Mouse (Mus musculus) neural tube, embryonic 15.5 days (tissue): ENCODE results near the gene Map3k9. TPM values are rescaled to one million over a fixed set of nuclear protein-coding genes. Genes with fewer than 3 reads are reported as not detected.

Experiments
- ATAC-seq: fragments of 200-750 bp; cut with Nextera tagmentation; 2 replicates; pipeline ENCODE4 v1.8.0; 2017; ENCODE audit warnings: mild to moderate bottlenecking, moderate TSS enrichment, moderate library complexity; ENCODE audit not compliant: low FRiP score
- H3K27ac ChIP-seq: fragments of 300-500 bp; sonication (generic); replicated peaks from 2 replicates; pipeline ENCODE4 v1.5.1; 2015; ENCODE audit warnings: mild to moderate bottlenecking, inconsistent platforms
- H3K27me3 ChIP-seq: fragments of 300-500 bp; sonication (generic); replicated peaks from 2 replicates; pipeline ENCODE4 v1.6.1; 2015; ENCODE audit warnings: inconsistent platforms
- H3K36me3 ChIP-seq: fragments of 300-500 bp; sonication (generic); 2 replicates; pipeline ENCODE4 v1.6.1; 2015; ENCODE audit warnings: inconsistent platforms
- H3K4me1 ChIP-seq: fragments of 300-500 bp; sonication (generic); 2 replicates; pipeline ENCODE4 v1.6.1; 2015; ENCODE audit warnings: inconsistent platforms
- H3K4me2 ChIP-seq: fragments of 300-500 bp; sonication (generic); 2 replicates; pipeline ENCODE4 v1.6.1; 2015; ENCODE audit warnings: inconsistent platforms, mild to moderate bottlenecking, moderate library complexity
- H3K4me3 ChIP-seq: fragments of 300-500 bp; sonication (generic); replicated peaks from 2 replicates; pipeline ENCODE4 v1.5.1; 2015; ENCODE audit warnings: mild to moderate bottlenecking, inconsistent platforms
- H3K9ac ChIP-seq: fragments of 300-500 bp; sonication (generic); replicated peaks from 2 replicates; pipeline ENCODE4 v1.6.1; 2015; ENCODE audit warnings: mild to moderate bottlenecking, inconsistent platforms
- H3K9me3 ChIP-seq: fragments of 300-500 bp; sonication (generic); replicated peaks from 2 replicates; pipeline ENCODE4 v1.6.1; 2016; ENCODE audit warnings: inconsistent platforms
- WGBS: fragments of 180-500 bp; shearing (Covaris S2); methylation state at CpG from one replicate; pipeline ENCODE4 v1.1.7; 2015; ENCODE audit warnings: mixed read lengths; 5-methylcytosine and 5-hydroxymethylcytosine counted together
- polyA plus RNA-seq: library from polyadenylated mRNA; unstranded; fragments of >200 nt; fragmentation: Nextera tagmentation; extraction: Ambion mirVana; gene quantifications from 2 replicates; pipeline ENCODE4 v1.2.1, GENCODE M21; 2015

Map3k9 gene
- polyA plus RNA-seq, 1 experiment from 2014 or later = 11.5 TPM

- no peaks in the 10 kb centered on the region for H3K27me3 ChIP-seq
- peak overlapping the region; percentile 25 for H3K4me3 ChIP-seq
- ATAC-seq = no peak
- 0 out of 2 replicates have a peak overlapping the region, but pooled peaks have one; percentile 37 for H3K27ac ChIP-seq
- H3K4me2 ChIP-seq = peak overlapping the region; percentile 60
- no peak overlapping the region for H3K9ac ChIP-seq
- H3K4me1 ChIP-seq = peaks cover 23% of the 10 kb centered on the region
- H3K36me3 ChIP-seq = no peaks in the 10 kb centered on the region
- 4% methylated on average over 7 of the region's 7 CpGs for WGBS
- no peaks in the 10 kb centered on the region for H3K9me3 ChIP-seq
These were observed 26.5 kb upstream of the Map3k9 start for GRCm38 (mm10) chr12:81807529-81807837.

GRCm38 (mm10) chr12:81806759-81807528, 26.0 kb upstream of the Map3k9 start:
- WGBS = 21% methylated on average over 17 of the region's 17 CpGs
- peak overlapping the region; percentile 60 for H3K4me2 ChIP-seq
- no peaks in the 10 kb centered on the region for H3K36me3 ChIP-seq
- H3K27me3 ChIP-seq = no peaks in the 10 kb centered on the region
- peak overlapping the region; percentile 25 for H3K4me3 ChIP-seq
- H3K27ac ChIP-seq = peak overlapping the region; percentile 37
- H3K4me1 ChIP-seq = peaks cover 23% of the 10 kb centered on the region
- H3K9me3 ChIP-seq = no peaks in the 10 kb centered on the region
- no peak for ATAC-seq
- no peak overlapping the region for H3K9ac ChIP-seq

GRCm38 (mm10) chr12:81806114-81806513, 25.1 kb upstream of the Map3k9 start:
- Histone ChIP-seq H3K9me3 (no peaks in the 10 kb centered on the region), H3K27me3 (no peaks in the 10 kb centered on the region), H3K4me3 (no peak overlapping the region), H3K4me1 (peaks cover 23% of the 10 kb centered on the region), H3K4me2 (no peak overlapping the region), H3K27ac (no peak overlapping the region), H3K36me3 (no peaks in the 10 kb centered on the region), H3K9ac (no peak overlapping the region)
- ATAC-seq = no peak
- 72% methylated on average over 5 of the region's 5 CpGs for WGBS

GRCm38 (mm10) chr12:81803803-81804202, 22.8 kb upstream of the Map3k9 start:
- ATAC-seq = no peak
- Histone ChIP-seq H3K36me3 (no peaks in the 10 kb centered on the region), H3K27ac (no peak overlapping the region), H3K4me2 (no peak overlapping the region), H3K27me3 (no peaks in the 10 kb centered on the region), H3K9ac (no peak overlapping the region), H3K4me1 (peaks cover 19% of the 10 kb centered on the region), H3K9me3 (no peaks in the 10 kb centered on the region), H3K4me3 (no peak overlapping the region)
- 41% methylated on average over 7 of the region's 7 CpGs for WGBS

GRCm38 (mm10) chr12:81803016-81803415, 22.0 kb upstream of the Map3k9 start:
- H3K36me3 ChIP-seq = no peaks in the 10 kb centered on the region
- no peaks in the 10 kb centered on the region for H3K27me3 ChIP-seq
- H3K9me3 ChIP-seq = no peaks in the 10 kb centered on the region
- 99% methylated on average over 3 of the region's 3 CpGs for WGBS
- no peak for ATAC-seq
- H3K4me2 ChIP-seq = no peak overlapping the region
- H3K9ac ChIP-seq = no peak overlapping the region
- no peak overlapping the region for H3K27ac ChIP-seq
- peaks cover 15% of the 10 kb centered on the region for H3K4me1 ChIP-seq
- no peak overlapping the region for H3K4me3 ChIP-seq

GRCm38 (mm10) chr12:81801134-81801533, 20.2 kb upstream of the Map3k9 start:
- no peaks in the 10 kb centered on the region for H3K27me3 ChIP-seq
- no peaks in the 10 kb centered on the region for H3K9me3 ChIP-seq
- 86% methylated on average over 9 of the region's 9 CpGs for WGBS
- H3K4me1 ChIP-seq = no peaks in the 10 kb centered on the region
- no peak overlapping the region for H3K4me2 ChIP-seq
- no peak overlapping the region for H3K9ac ChIP-seq
- no peaks in the 10 kb centered on the region for H3K36me3 ChIP-seq
- ATAC-seq = no peak
- H3K27ac ChIP-seq = no peak overlapping the region
- no peak overlapping the region for H3K4me3 ChIP-seq

- ATAC-seq = no peak
- 7% methylated on average over 7 of the region's 7 CpGs for whole genome bisulfite sequencing
These were observed 15.6 kb upstream of the Map3k9 start for GRCm38 (mm10) chr12:81796541-81796940.

GRCm38 (mm10) chr12:81792511-81793218, 11.7 kb upstream of the Map3k9 start:
- Histone ChIP-seq H3K27me3 (no peaks in the 10 kb centered on the region; the same call in 1 of the 2 replicates), H3K4me1 (no peaks in the 10 kb centered on the region), H3K9me3 (no peaks in the 10 kb centered on the region), H3K9ac (no peak overlapping the region), H3K4me3 (no peak overlapping the region), H3K4me2 (no peak overlapping the region), H3K27ac (no peak overlapping the region), H3K36me3 (no peaks in the 10 kb centered on the region)
- WGBS = 79% methylated on average over 6 of the region's 6 CpGs
- ATAC-seq = no peak

More at GRCm38 (mm10) chr12:81796541-81796940, 15.6 kb upstream of the Map3k9 start:
- no peak overlapping the region for H3K4me2 ChIP-seq
- H3K27me3 ChIP-seq = no peaks in the 10 kb centered on the region; the same call in 1 of the 2 replicates
- no peak overlapping the region for H3K4me3 ChIP-seq
- H3K9ac ChIP-seq = no peak overlapping the region
- no peaks in the 10 kb centered on the region for H3K9me3 ChIP-seq
- no peak overlapping the region for H3K27ac ChIP-seq
- no peaks in the 10 kb centered on the region for H3K36me3 ChIP-seq
- no peaks in the 10 kb centered on the region for H3K4me1 ChIP-seq

- H3K27me3 ChIP-seq = no peaks in the 10 kb centered on the region
- H3K9me3 ChIP-seq = no peaks in the 10 kb centered on the region
- H3K36me3 ChIP-seq = no peaks in the 10 kb centered on the region
- 66% methylated on average over 2 of the region's 2 CpGs for WGBS
- H3K4me3 ChIP-seq = no peak overlapping the region
- H3K4me2 ChIP-seq = no peak overlapping the region
- no peak overlapping the region for H3K27ac ChIP-seq
- no peaks in the 10 kb centered on the region for H3K4me1 ChIP-seq
- no peak overlapping the region for H3K9ac ChIP-seq
- ATAC-seq = no peak
These were observed 8.5 kb upstream of the Map3k9 start for GRCm38 (mm10) chr12:81789499-81789898.

GRCm38 (mm10) chr12:81788672-81789084, 7.7 kb upstream of the Map3k9 start:
- 2% methylated on average over 9 of the region's 9 CpGs for WGBS
- ATAC-seq = no peak

GRCm38 (mm10) chr12:81787262-81787661, 6.3 kb upstream of the Map3k9 start:
- H3K4me2 ChIP-seq = no peak overlapping the region
- H3K27ac ChIP-seq = no peak overlapping the region
- WGBS = 57% methylated on average over 12 of the region's 12 CpGs
- no peak overlapping the region for H3K4me3 ChIP-seq
- no peak overlapping the region for H3K9ac ChIP-seq
- peaks cover 2% of the 10 kb centered on the region; the same call in 1 of the 2 replicates for H3K27me3 ChIP-seq
- ATAC-seq = no peak
- no peaks in the 10 kb centered on the region for H3K36me3 ChIP-seq
- H3K9me3 ChIP-seq = no peaks in the 10 kb centered on the region
- no peaks in the 10 kb centered on the region for H3K4me1 ChIP-seq

More at GRCm38 (mm10) chr12:81788672-81789084, 7.7 kb upstream of the Map3k9 start:
- Histone ChIP-seq H3K4me2 (no peak overlapping the region), H3K27me3 (no peaks in the 10 kb centered on the region), H3K9me3 (no peaks in the 10 kb centered on the region), H3K9ac (no peak overlapping the region), H3K4me1 (no peaks in the 10 kb centered on the region), H3K4me3 (no peak overlapping the region), H3K36me3 (no peaks in the 10 kb centered on the region), H3K27ac (no peak overlapping the region)

- ATAC-seq = no peak
- Histone ChIP-seq H3K27ac (no peak overlapping the region), H3K4me3 (no peak overlapping the region), H3K36me3 (no peaks in the 10 kb centered on the region), H3K9ac (no peak overlapping the region), H3K27me3 (peaks cover 2% of the 10 kb centered on the region; the same call in 1 of the 2 replicates), H3K4me1 (peaks cover 19% of the 10 kb centered on the region), H3K4me2 (no peak overlapping the region), H3K9me3 (no peaks in the 10 kb centered on the region)
- WGBS = 84% methylated on average over 4 of the region's 4 CpGs
These were observed 2.3 kb upstream of the Map3k9 start for GRCm38 (mm10) chr12:81783301-81783700.
